Mouse (Mus musculus): Measurements from ENCODE around the gene Erc2.

Gene Erc2

GRCm38 (mm10) chr14:28069826-28070225, 447.6 kb downstream of the Erc2 start:
- no peak for DNase-seq (ENCODE audit: low spot score)

DNA sequence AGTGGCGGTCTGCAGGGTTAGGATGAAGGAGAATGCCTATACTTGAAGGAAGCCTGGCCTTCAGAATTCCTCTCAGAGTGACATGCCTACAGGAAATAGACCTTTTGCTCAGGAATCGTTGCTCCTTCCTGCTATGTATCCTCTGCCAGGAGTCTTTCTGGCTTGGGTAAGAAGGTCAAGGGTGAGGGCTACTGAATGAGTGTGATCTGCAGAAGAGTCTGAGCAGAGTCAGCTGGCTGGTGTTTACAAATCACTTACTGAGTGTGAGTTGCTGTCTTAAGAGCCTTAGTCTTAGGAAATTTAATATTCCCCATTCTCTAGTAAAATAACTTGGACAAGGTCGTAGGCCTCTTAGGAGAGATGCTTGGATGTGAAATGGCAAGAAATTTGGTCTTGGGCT, 450.3 kb downstream of the Erc2 start:
- no peak for DNase-seq (ENCODE audit: low spot score)

DNA sequence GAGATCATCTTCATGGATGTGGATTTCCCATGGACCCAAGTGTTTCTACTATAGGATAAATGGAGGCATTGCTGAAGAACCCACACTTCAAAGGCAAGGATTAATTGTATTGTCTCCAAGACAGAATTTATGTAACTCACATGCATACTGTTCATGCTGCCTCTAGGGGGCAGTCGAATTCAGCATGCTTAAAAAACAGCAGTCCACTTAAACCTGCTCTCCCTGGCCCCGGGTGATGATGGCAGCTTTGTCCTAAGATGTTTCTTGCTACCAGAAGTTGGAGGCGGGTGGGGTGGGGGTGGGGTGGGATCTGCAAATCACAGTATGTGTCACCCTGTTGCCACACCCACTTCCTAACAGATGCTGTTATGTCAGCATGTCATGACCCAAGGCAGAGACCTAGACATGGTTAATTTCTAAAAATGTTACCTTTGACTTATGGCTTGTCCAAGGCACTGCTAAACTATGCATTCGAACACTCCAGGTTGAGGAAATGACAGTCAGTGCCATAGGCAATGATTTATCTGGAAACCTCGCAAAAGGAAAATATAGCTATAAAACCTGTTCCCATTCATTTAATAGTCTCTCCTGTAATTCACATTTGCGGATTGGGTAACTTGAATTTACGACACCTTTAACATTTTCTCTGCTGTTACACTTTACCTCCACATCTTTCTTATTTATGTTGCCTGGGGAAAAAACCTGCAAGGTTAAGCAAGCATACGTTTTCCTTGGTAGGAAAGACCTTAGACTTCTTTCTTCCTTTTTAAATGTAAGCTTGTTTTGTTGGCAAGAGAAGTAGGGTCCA, 467.6 kb downstream of the Erc2 start:
- peak; percentile 78 for DNase-seq (ENCODE audit: low spot score)

- DNase-seq (ENCODE audit: low spot score) = no peak
Measured at GRCm38 (mm10) chr14:28091367-28091766, 469.1 kb downstream of the Erc2 start.

- DNase-seq (ENCODE audit: low spot score) = peak; percentile 49
Measured at GRCm38 (mm10) chr14:28093214-28093613, 471.0 kb downstream of the Erc2 start.

- no peak for DNase-seq (ENCODE audit: low spot score)
Measured at GRCm38 (mm10) chr14:28093913-28094312, 471.7 kb downstream of the Erc2 start.

DNA sequence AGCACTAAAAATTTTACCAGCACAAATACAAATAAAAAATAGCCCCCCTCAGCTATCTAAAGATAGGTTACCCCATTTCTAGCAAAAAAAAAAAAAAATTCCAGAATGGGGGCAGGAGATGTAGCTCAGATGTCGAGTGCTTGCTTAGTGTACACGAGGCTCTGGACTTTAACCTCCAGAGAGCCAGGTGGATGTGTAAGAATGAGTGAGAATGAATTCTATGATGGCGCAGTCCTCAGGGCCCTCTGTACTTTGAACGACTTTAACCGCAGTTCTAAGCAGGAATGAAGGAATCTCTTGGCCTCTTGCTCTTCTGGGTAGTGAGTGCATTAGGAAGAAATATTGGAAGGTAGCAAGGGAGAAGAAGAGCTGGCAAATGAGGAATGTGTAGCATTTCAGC, 476.9 kb downstream of the Erc2 start:
- no peak for DNase-seq (ENCODE audit: low spot score)

DNA sequence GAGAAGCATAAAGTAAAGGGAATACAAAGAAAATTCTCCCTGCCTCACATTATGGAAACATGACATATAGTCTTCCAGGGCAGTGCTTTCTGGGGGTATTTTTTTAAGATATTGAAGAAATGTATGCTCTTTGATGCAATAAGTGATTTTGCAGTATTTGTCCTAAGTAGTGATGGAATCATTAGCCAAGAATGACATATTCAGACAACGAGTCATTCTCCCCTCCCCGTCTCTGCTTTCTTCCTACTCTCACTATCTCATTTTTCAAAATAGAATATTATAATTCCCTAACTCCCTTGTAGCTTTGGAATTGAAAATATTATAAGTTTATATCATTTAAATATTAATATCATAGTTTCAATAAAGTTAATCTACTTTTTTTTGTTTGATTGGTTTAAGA, 490.9 kb downstream of the Erc2 start:
- no peak for DNase-seq (ENCODE audit: low spot score)

GRCm38 (mm10) chr14:28120851-28121250, 498.6 kb downstream of the Erc2 start:
- DNase-seq (ENCODE audit: low spot score) = peak; percentile 60

- DNase-seq (ENCODE audit: low spot score) = peak; percentile 21
Measured at GRCm38 (mm10) chr14:28126842-28127241, 504.6 kb downstream of the Erc2 start.

DNA sequence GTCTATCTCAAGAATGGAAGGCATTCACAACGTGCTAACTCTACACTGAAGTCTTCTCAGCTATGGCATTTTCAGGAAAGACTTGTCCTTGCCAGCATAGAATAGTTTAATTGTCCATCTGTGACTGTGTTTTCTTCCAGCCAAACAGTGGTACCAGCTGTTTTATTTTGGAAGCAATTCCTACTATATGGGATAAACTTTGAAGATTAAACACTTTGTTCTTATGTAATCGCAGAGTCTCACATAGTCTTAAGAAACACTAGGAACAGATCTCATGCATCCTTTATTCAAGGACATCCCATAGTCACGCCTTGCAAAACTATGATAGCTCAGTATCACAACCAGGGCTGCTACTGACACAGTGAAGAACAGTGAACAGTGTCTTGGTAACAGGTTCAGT, 506.8 kb downstream of the Erc2 start:
- no peak for DNase-seq (ENCODE audit: low spot score)

GRCm38 (mm10) chr14:28143998-28144397, 521.8 kb downstream of the Erc2 start:
- no peak for DNase-seq (ENCODE audit: low spot score)

GRCm38 (mm10) chr14:28147201-28147600, 525.0 kb downstream of the Erc2 start:
- DNase-seq (ENCODE audit: low spot score) = peak; percentile 10

GRCm38 (mm10) chr14:28150942-28151341, 528.7 kb downstream of the Erc2 start:
- no peak for DNase-seq (ENCODE audit: low spot score)

DNA sequence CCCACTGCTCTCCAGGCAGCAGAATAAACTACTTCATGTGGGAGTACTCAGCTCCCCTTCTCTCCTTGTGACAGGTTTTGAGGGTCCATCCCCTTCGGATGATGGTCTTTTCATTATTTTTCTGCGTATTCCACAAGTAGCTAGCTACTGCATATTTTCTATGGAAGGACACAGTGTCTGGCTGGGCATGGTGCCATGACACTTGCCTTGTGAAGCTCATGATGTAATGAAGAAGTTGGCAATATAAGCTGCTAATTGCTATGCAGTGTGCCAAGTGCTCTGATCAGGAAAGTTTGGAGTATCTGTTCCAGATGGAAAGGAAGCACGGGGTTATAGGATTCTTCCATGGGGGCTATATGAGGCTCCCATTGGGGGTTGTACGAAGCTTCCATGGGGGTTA, 533.5 kb downstream of the Erc2 start:
- no peak for DNase-seq (ENCODE audit: low spot score)

DNA sequence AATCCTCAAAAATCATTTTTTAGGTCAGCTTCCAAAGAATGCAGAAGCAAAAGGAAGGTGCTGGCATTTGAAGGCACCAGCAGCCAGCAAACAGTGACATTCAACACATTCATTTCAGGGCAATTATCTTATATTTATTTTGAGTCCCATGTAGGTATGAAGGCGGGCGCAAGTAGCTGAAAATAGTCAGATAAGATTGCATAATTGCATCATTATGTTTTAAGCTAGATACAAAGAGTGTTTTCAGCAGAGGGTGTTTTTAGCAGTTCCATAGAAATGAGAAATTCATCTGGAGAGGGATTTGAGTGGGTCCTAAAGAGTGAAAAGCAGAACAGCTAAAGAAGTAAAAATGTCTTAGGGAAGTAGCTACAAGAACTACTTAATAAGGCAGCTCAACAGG, 538.6 kb downstream of the Erc2 start:
- DNase-seq (ENCODE audit: low spot score) = no peak

DNA sequence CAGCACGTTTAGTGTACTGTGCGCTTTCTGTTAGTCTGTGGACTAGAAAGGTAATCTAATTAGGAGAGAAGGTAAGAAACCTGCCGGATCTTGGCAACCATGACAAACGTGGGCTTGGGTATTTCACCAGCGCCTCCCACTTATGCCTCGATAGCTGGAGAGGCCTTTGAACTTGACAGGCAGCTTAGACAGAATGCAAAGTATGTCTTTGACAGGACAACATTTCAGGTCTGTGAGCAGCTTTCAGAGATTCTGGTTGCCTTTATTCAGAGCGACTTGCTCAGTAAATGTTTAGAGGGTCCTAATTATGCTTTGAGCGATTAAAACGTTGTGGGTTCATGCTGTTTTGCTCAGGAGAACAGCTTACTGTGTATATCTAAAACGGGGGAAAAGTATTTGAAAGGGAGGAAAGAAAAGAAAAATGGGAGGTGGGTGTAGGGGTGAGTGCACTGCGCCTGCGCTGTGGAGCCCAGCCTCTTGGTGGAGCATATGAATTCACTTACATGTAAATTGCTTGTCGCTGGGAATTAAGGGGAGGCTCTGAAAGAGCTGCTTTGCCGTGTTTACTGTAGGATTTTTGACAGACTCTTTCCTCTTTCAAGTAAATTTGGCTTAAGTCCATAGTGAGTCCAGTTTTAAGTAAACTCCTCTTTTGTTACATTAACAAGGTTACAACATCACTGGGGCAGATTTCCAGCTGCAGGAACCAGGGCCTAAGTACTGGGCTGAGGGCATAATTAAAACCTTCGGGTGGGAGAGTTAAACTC, 542.6 kb downstream of the Erc2 start:
- peak; percentile 53 for DNase-seq (ENCODE audit: low spot score)

DNA sequence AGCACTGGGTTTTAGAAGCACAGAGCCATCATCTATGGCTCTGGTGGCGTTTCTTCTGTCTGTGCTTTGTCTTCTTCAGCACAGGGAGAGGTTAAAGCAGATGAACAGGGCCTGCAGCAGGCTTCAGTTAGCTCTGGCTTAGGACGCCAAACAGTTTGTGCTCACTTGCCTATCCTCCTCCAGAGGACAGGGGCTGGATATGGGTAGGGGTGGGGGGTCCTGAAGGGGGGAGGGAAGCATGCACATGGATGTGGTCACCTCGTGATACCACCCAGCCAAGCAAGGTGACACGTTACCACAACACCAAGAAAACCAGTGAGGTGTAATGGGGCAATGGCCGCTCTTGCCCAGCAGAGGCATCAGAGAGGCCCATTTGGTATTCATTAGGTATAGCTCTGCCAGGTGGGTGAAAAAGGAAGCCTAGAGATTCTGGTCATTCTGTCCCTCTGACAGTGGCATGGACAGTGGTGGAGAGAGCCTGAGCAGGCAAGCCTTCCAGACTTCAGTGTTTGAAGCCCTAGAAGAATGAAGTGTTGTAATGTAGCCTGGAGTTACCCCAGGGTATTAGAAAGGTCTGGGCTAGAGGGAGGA, 543.5 kb downstream of the Erc2 start:
- DNase-seq (ENCODE audit: low spot score) = peak; percentile 23

- no peak for DNase-seq (ENCODE audit: low spot score)
Measured at GRCm38 (mm10) chr14:28170711-28171110, 548.5 kb downstream of the Erc2 start.

DNA sequence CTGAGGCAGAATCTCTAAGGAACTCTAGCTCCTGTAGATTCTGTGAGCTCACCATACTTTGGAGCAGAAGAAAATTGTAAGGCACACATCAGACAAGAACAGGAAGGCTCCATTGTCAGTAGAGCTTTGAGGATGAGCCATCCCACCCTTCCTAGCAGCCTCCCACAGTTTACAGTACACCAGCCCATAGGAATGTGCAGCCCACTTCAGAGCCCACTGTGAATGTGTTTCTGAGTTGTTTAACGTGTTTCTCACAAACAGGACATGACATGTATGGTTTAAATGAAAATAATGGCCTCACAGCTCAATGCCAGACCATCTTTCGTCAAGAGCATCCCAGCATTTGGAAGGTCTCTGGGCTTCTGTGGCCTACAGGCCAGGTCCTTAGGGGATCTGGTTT, 549.1 kb downstream of the Erc2 start:
- DNase-seq (ENCODE audit: low spot score) = no peak

DNA sequence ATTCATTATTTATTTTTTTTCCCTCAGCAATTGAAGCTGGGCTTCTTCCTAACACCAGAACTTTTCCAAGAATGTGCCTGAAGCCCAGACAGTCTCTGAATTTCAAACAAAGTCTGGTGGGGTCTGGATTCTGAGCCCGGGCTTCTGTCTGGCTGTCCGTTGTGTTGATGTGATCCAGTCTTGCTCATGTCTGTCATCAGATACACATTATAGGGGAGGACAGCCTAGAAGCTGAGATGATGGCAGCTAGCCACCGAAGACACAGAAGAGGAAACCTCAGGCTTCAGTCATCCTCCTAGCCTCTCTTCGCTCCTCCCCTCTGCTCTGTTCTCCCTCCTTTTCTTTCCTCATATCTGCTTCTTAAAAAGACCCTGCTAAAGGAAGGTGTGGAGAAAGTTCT, 551.5 kb downstream of the Erc2 start:
- no peak for DNase-seq (ENCODE audit: low spot score)

GRCm38 (mm10) chr14:28181070-28181825, 559.0 kb downstream of the Erc2 start:
- DNase-seq (ENCODE audit: low spot score) = peak; percentile 50

All from embryo, embryonic 10 days (tissue).